Comparison of ENCODE assay signal across 9 mouse cellular contexts in genomic region chr16:29883252-29883992, GRCm38 (mm10).
A peak's percentile ranks its signal among the peaks of the same experiment; 100 is the strongest.
DNase-seq lines count a peak whose midpoint lies in the region; ATAC-seq and TF ChIP-seq lines count a peak whose summit lies in the region.
"Had no signal": no experiment of that assay in that cellular context is flagged by ENCODE, and none has a peak within 500 bp of the region (broad histone marks: within the 10 kb centered on the region; RNA-seq: fewer than 3 reads in every experiment).

No protein-coding gene starts in this region.

- no peaks in the 10 kb centered on the region for H3K36me3 ChIP-seq in hindbrain, embryonic 12.5 days
- H3K36me3 ChIP-seq in midbrain, embryonic 16.5 days (ENCODE audit: control insufficient read depth, insufficient read depth, low read length): no peaks in the 10 kb centered on the region
- no peaks in the 10 kb centered on the region for H3K36me3 ChIP-seq in kidney, adult 2 months (ENCODE audit: control insufficient read depth, insufficient read depth, low read length)

- H3K9ac ChIP-seq in hindbrain, embryonic 12.5 days: no peak overlapping the region
- no peak overlapping the region for H3K9ac ChIP-seq in midbrain, embryonic 16.5 days (ENCODE audit: low read depth, low read length)

- H3K4me3 ChIP-seq in hindbrain, embryonic 12.5 days: no peak overlapping the region
- H3K4me3 ChIP-seq in midbrain, embryonic 16.5 days (ENCODE audit: low read depth, low read length): no peak overlapping the region
- H3K4me3 ChIP-seq in kidney, adult 2 months (ENCODE audit: insufficient read depth, low read depth, low read length): no peak overlapping the region
- H3K4me3 ChIP-seq: gastrocnemius, adult 2 months had no signal

- no peak for DNase-seq in frontal cortex, postnatal 10 days (ENCODE audit: low spot score in 2 of 2)
- DNase-seq in embryo, embryonic 9.5 days (ENCODE audit: extremely low spot score): peak; percentile 62
- DNase-seq in spleen, postnatal 36 days (ENCODE audit: low spot score in 2 of 2): no peak
- no peak for DNase-seq in kidney, adult 2 months

- H3K9me3 ChIP-seq in hindbrain, embryonic 12.5 days (replicated peaks): no peaks in the 10 kb centered on the region
- H3K9me3 ChIP-seq in midbrain, embryonic 16.5 days (replicated peaks; ENCODE audit: control insufficient read depth, low read length, poor library complexity, severe bottlenecking): no peaks in the 10 kb centered on the region

- no peak overlapping the region for H3K27ac ChIP-seq in hindbrain, embryonic 12.5 days
- H3K27ac ChIP-seq in midbrain, embryonic 16.5 days (ENCODE audit: low read length): no peak overlapping the region
- no peak overlapping the region for H3K27ac ChIP-seq in kidney, adult 2 months (ENCODE audit: insufficient read depth, low read depth, low read length)
- H3K27ac ChIP-seq: gastrocnemius, adult 2 months had no signal

- TF ChIP-seq CTCF in kidney, adult 2 months (conservative IDR thresholded peaks at IDR 0.05; ENCODE audit: insufficient read depth, insufficient read length, low read depth, low read length): no peak

- peaks cover 26% of the 10 kb centered on the region for H3K4me1 ChIP-seq in hindbrain, embryonic 12.5 days
- peaks cover 7% of the 10 kb centered on the region; the same call in 1 of the 2 replicates for H3K4me1 ChIP-seq in midbrain, embryonic 16.5 days (ENCODE audit: control insufficient read depth, insufficient read depth, low read length)
- H3K4me1 ChIP-seq in kidney, adult 2 months (ENCODE audit: control insufficient read depth, insufficient read depth, low read length): no peaks in the 10 kb centered on the region; the same call in 1 of the 2 replicates

- TF ChIP-seq POLR2A in kidney, adult 2 months (IDR thresholded peaks at IDR 0.05; ENCODE audit: low read depth, low read length): no peak

- 0 out of 2 replicates have a peak, but pooled peaks have one; percentile 23 for ATAC-seq in frontal cortex, adult (ENCODE audit: low TSS enrichment)
- ATAC-seq in hindbrain, embryonic 12.5 days (ENCODE audit: low FRiP score): peak; percentile 65
- ATAC-seq in midbrain, embryonic 16.5 days: peak; percentile 60; the same call in 1 of the 2 replicates
- no peak for ATAC-seq in inflammation-experienced regulatory T-cells, adult 6 months

- no peak overlapping the region; the same call in 1 of the 2 replicates for H3K4me2 ChIP-seq in hindbrain, embryonic 12.5 days (replicated peaks)
- H3K4me2 ChIP-seq in midbrain, embryonic 16.5 days (ENCODE audit: low read length): no peak overlapping the region

- 13% methylated on average over 10 of the region's 10 CpGs for WGBS in hindbrain, embryonic 12.5 days
- WGBS in midbrain, embryonic 16.5 days: 16% methylated on average over 10 of the region's 10 CpGs
- WGBS in kidney, adult 2 months: 60% methylated on average over 10 of the region's 10 CpGs

- H3K27me3 ChIP-seq in hindbrain, embryonic 12.5 days: peaks cover 63% of the 10 kb centered on the region
- 0 out of 2 replicates have a peak, but pooled peaks cover 2% of the 10 kb centered on the region for H3K27me3 ChIP-seq in midbrain, embryonic 16.5 days (ENCODE audit: control insufficient read depth, insufficient read depth, low read depth, low read length)
- no peaks in the 10 kb centered on the region for H3K27me3 ChIP-seq in kidney, adult 2 months (replicated peaks; ENCODE audit: control insufficient read depth, insufficient read depth, low read length)
